Comparison of ENCODE assay signal across 9 mouse cellular contexts in the genomic region with DNA sequence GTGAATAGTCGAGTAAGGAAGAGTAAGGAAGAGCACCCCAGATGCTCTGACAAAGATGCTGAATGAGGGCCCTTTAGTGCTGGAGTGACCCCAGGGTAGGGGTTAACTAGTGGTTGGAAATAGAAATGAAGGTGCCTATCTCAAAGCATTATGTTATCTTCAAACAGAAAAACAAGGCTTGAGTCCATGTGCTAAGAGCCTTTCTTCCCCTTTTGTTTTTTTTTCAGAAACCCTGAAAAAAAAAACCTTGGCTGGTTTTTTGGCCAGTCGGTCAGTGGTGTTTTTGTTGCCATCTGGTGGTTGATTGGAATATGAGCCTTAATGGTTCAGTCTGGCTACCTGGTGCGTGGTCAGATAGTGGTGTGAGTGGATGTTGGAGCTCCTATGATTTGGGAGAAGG. TPM values are rescaled to one million over a fixed set of nuclear protein-coding genes. Genes with fewer than 3 reads are reported as not detected.
A peak's percentile ranks its signal among the peaks of the same experiment; 100 is the strongest.
DNase-seq lines count a peak whose midpoint lies in the region; ATAC-seq and TF ChIP-seq lines count a peak whose summit lies in the region.
"Had no signal": no experiment of that assay in that cellular context is flagged by ENCODE, and none has a peak within 500 bp of the region (broad histone marks: within the 10 kb centered on the region; RNA-seq: fewer than 3 reads in every experiment).

No protein-coding gene starts in this region.

- 28% methylated on average over 3 of the region's 3 CpGs for WGBS in thymus, adult 2 months

- H3K4me1 ChIP-seq in thymus, adult 2 months (replicated peaks; ENCODE audit: control insufficient read depth, insufficient read depth, low read length) = peaks cover 27% of the 10 kb centered on the region
- H3K4me1 ChIP-seq: neural tube, embryonic 13.5 days had no signal

- H3K27me3 ChIP-seq in thymus, adult 2 months (ENCODE audit: control insufficient read depth, insufficient read depth, low read length) = no peaks in the 10 kb centered on the region
- H3K27me3 ChIP-seq: neural tube, embryonic 13.5 days had no signal

- H3K27ac ChIP-seq in thymus, adult 2 months (ENCODE audit: control insufficient read depth, insufficient read depth, low read length) = peak overlapping the region; percentile 78
- H3K27ac ChIP-seq: neural tube, embryonic 13.5 days had no signal

- no peak for TF ChIP-seq POLR2A in thymus, adult 2 months (IDR thresholded peaks at IDR 0.05; ENCODE audit: control insufficient read depth, extremely low read depth, insufficient read depth, low read length, poor library complexity)

- H3K4me3 ChIP-seq in thymus, adult 2 months (ENCODE audit: control insufficient read depth, insufficient read depth, low read length) = no peak overlapping the region
- H3K4me3 ChIP-seq: neural tube, embryonic 13.5 days had no signal

- DNase-seq in heart, postnatal 4 days = peak; percentile 22
- DNase-seq in heart, adult 11 months = no peak
- DNase-seq in thymus, adult 2 months = no peak
- DNase-seq in thymus, postnatal 4 days = no peak
- no peak for DNase-seq in testis, postnatal 14 days (ENCODE audit: low spot score)
- no peak for DNase-seq in right cerebral cortex, postnatal 4 days
- DNase-seq in gastrocnemius, postnatal 10 days = no peak

- H3K36me3 ChIP-seq in thymus, adult 2 months (ENCODE audit: control insufficient read depth, insufficient read depth, low read length) = no peaks in the 10 kb centered on the region
- H3K36me3 ChIP-seq: neural tube, embryonic 13.5 days had no signal

- ATAC-seq in granulocyte monocyte progenitor cell, adult 5-6 weeks (replicated peaks; ENCODE audit: poor library complexity, severe bottlenecking) = peak; percentile 61

- no peak for TF ChIP-seq CTCF in thymus, adult 2 months (IDR thresholded peaks at IDR 0.05; ENCODE audit: borderline replicate concordance, control insufficient read depth, extremely low read depth, insufficient read depth, low read length, poor library complexity)

RNA-seq across cellular contexts. Expression of gene Kcna2, which starts 19.7 kb away (rescaled TPM):
- under 1 TPM; 0.14 to 0.43 TPM for total RNA-seq in heart, postnatal 4 days (2021)
- 5.6 and 7.0 TPM in 2 replicates for polyA plus RNA-seq in thymus, adult 2 months (2012; rRNA removed)
- total RNA-seq in granulocyte monocyte progenitor cell, adult 5-6 weeks (2014; fragmentation: Nextera tagmentation) = not detected in 2 replicates
- 0.04 TPM in 1 of 2 replicates, not detected in the other for total RNA-seq in granulocyte monocyte progenitor cell, adult 5-6 weeks (2017)
- total RNA-seq in gastrocnemius, postnatal 10 days (2021) = 1 to 10 TPM; 2.9 to 5.0 TPM

RNA-seq across cellular contexts. Expression of gene Kcna3, which starts 45.3 kb away (rescaled TPM):
- under 1 TPM; 0.50 to 0.69 TPM for total RNA-seq in heart, postnatal 4 days (2021)
- polyA plus RNA-seq in thymus, adult 2 months (2012; rRNA removed) = 151 and 202 TPM in 2 replicates
- total RNA-seq in granulocyte monocyte progenitor cell, adult 5-6 weeks (2014; fragmentation: Nextera tagmentation) = 8.4 and 15.0 TPM in 2 replicates
- 4.4 and 5.1 TPM in 2 replicates for total RNA-seq in granulocyte monocyte progenitor cell, adult 5-6 weeks (2017)
- total RNA-seq in gastrocnemius, postnatal 10 days (2021) = under 1 TPM; 0.28 to 0.70 TPM
